Mouse (Mus musculus): Measurements from ENCODE around the gene Ankrd9. TPM values are rescaled to one million over a fixed set of nuclear protein-coding genes. Genes with fewer than 3 reads are reported as not detected.

Gene Ankrd9
- polyA plus RNA-seq, 1 experiment from 2014 or later, result 14.1 TPM

DNA sequence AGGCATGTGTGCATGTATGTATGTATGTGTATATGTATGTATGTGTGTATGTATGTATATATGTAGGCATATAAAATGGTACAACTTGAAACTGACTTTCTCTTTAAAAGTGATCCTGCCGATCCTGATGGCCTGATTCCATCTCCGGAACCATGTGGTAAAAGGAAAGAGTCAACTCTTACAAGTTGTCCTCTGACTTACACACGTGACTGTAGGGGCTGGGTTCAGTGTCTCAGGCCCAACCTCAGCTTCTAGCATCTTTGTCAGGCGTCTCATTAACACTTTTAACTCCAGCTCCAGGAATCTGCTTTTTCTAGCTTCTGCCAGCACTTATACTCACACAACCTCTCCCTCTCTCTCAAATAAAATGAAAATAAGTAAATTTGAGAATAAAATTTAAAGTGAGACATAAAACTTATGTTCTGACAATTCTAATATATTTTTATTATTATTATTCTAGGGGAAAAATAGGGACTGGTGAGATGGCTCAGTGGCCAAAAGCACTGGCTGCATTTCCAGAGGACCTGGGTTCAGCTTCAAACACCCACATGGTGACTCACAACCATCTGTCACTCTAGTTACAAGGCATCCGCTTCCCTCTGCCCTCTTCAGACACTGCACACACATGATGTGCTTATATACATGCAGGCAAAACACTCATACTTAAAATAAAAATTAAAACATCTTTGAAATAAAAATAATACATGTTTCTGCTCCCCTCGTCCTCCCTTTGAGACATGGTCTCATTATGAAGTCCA is 26.0 kb downstream of the Ankrd9 start:
- no peaks in the 10 kb centered on the region for H3K27me3 ChIP-seq
- ATAC-seq (ENCODE audit: low FRiP score, low read depth), result no peak
- no peak overlapping the region for H3K27ac ChIP-seq
- no peaks in the 10 kb centered on the region for H3K4me1 ChIP-seq
- H3K4me3 ChIP-seq, result no peak overlapping the region
- H3K36me3 ChIP-seq, result peaks cover 42% of the 10 kb centered on the region
- H3K4me2 ChIP-seq (replicated peaks), result no peak overlapping the region
- no peak overlapping the region for H3K9ac ChIP-seq
- 82% methylated on average over 6 of the region's 6 CpGs for WGBS
- H3K9me3 ChIP-seq, result no peaks in the 10 kb centered on the region

DNA sequence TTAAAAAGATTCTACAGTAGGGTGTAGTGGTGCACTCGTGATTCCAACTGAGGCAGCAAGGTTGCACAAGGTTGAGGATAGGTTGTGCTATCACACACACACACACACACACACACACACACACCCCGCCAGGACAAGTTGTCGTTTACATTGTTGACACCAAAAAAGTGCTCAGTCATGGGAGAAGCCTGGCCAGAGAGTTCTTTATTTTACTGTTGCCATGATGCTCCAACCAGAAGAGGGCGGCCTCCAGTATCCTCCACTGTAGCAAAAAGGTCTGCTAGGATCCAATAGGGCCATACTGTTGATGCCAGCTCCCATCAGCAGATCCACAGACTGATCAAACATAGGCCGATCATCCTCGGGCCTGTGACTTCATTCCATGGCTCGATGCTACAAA is 27.6 kb downstream of the Ankrd9 start:
- 87% methylated on average over 7 of the region's 7 CpGs for WGBS
- no peak for ATAC-seq (ENCODE audit: low FRiP score, low read depth)
- H3K27ac ChIP-seq, result no peak overlapping the region

GRCm38 (mm10) chr12:110950151-110950550 is 28.7 kb downstream of the Ankrd9 start:
- Histone ChIP-seq H3K27me3 (no peaks in the 10 kb centered on the region), H3K4me3 (no peak overlapping the region), H3K9ac (no peak overlapping the region), H3K27ac (no peak overlapping the region), H3K4me2 (replicated peaks) (no peak overlapping the region), H3K4me1 (no peaks in the 10 kb centered on the region), H3K9me3 (no peaks in the 10 kb centered on the region), H3K36me3 (peaks cover 45% of the 10 kb centered on the region)
- WGBS, result 85% methylated on average over 4 of the region's 4 CpGs
- ATAC-seq (ENCODE audit: low FRiP score, low read depth), result no peak

More for the DNA sequence above, 27.6 kb downstream of the Ankrd9 start:
- Histone ChIP-seq H3K9ac (no peak overlapping the region), H3K9me3 (no peaks in the 10 kb centered on the region), H3K27me3 (no peaks in the 10 kb centered on the region), H3K4me3 (no peak overlapping the region), H3K4me2 (replicated peaks) (no peak overlapping the region), H3K36me3 (peaks cover 46% of the 10 kb centered on the region), H3K4me1 (no peaks in the 10 kb centered on the region)

DNA sequence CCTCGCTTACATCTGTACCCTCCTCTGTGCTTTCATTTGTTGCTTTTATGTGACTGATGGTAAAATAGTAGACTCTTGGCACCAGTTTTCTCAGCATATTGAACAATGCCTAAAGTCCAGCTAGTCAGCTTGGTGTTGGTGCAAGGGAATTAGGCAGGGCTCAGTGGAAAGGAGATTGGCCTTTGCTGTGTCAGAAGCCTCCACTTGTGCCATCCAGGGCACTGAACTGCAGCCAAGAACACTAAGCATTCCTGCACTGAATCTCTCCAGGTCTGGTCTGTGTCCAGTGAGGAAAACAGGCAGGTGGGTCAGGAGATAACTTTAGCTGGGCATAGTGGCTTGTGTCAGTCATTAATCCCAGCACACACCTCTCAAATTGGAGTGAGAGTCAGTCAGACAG is 29.4 kb downstream of the Ankrd9 start:
- H3K4me3 ChIP-seq, result no peak overlapping the region
- H3K9ac ChIP-seq, result no peak overlapping the region
- ATAC-seq (ENCODE audit: low FRiP score, low read depth), result no peak
- H3K27ac ChIP-seq, result no peak overlapping the region
- no peaks in the 10 kb centered on the region for H3K4me1 ChIP-seq
- WGBS, result 93% methylated on average over 1 of the region's 1 CpGs
- no peak overlapping the region for H3K4me2 ChIP-seq (replicated peaks)
- no peaks in the 10 kb centered on the region for H3K27me3 ChIP-seq
- H3K36me3 ChIP-seq, result peaks cover 42% of the 10 kb centered on the region
- H3K9me3 ChIP-seq, result no peaks in the 10 kb centered on the region

DNA sequence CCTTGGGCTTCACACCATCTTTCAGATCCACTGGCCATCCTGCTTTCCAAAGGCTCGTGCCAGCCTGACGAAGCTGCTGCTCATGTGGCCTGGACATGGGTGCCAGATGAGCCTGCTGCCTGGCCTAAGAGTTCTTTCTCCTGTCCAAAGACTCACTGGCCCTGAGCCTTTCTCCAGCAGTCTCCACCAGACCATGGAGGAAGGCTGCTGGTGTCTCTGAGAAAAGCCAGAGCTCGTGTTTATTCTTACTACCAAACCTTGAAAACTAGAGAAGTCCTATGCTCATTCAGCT is 30.0 kb downstream of the Ankrd9 start:
- no peaks in the 10 kb centered on the region for H3K9me3 ChIP-seq
- H3K27me3 ChIP-seq, result no peaks in the 10 kb centered on the region
- WGBS, result 85% methylated on average over 3 of the region's 3 CpGs
- H3K9ac ChIP-seq, result no peak overlapping the region
- H3K4me1 ChIP-seq, result no peaks in the 10 kb centered on the region
- peaks cover 42% of the 10 kb centered on the region for H3K36me3 ChIP-seq
- H3K4me3 ChIP-seq, result no peak overlapping the region
- no peak overlapping the region for H3K27ac ChIP-seq
- H3K4me2 ChIP-seq (replicated peaks), result no peak overlapping the region
- no peak for ATAC-seq (ENCODE audit: low FRiP score, low read depth)

DNA sequence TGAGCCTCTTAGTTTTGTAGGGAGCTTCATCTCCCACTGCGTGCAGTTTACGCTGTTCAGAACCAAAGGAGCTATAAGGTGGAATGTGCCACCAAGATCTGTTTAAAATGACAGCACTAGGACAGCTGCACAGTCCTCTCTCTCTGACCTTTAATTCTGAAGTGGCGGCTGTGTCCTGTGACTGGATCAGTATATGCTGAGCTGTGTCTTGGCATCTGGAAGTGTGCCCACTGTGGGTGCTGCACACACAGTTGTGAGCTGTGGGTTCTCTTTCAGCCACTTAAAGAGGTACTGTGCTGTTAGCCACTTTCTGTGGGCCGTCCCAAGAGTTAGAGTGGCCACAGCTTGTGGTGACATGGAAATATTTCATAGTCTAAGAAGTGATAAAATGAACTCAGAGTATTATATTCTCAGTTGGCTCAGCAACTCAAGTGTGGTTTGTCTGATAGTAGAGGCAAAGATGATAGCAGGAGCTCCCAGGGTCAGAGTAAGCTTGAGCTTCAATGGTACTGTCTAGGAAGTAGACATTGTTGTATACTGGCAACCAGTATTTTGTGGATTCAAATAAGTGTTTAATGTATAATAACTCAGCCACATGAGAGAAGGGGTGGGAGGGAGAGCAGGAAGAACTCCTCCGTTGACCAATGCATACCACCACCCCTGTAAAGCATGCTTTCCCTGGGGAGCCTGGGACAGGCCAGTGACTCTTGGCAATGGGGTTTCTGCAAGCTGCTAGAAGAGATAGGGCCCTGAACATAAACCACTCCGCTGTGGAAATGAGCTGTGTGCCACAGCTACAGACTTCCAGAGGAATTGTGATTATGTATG is 30.5 kb downstream of the Ankrd9 start:
- H3K4me3 ChIP-seq, result no peak overlapping the region
- no peaks in the 10 kb centered on the region for H3K4me1 ChIP-seq
- no peaks in the 10 kb centered on the region for H3K27me3 ChIP-seq
- WGBS, result 95% methylated on average over 6 of the region's 6 CpGs
- no peak overlapping the region for H3K27ac ChIP-seq
- H3K36me3 ChIP-seq, result peaks cover 42% of the 10 kb centered on the region
- ATAC-seq (ENCODE audit: low FRiP score, low read depth), result no peak
- H3K4me2 ChIP-seq (replicated peaks), result no peak overlapping the region
- no peak overlapping the region for H3K9ac ChIP-seq
- no peaks in the 10 kb centered on the region for H3K9me3 ChIP-seq

DNA sequence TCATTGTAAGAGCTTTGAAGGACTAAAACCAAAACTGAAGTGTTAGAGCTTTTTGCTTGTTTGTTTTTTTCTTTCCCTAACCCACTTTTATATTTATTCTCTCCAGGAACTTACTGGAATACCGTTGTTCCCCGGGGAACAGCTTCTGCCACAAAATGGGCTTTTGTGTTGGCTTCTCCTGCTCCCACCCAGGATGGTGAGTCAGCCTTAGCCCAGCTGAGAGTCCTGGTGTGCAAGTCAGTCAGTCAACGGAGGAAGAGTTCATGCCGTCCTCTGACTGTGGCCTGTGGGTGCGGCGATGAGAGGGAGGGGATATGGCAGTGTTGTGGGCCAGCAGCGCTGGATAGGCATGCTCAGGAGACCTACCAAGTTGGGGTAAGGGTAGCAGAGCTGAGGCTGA is 32.6 kb downstream of the Ankrd9 start:
- H3K36me3 ChIP-seq, result peaks cover 49% of the 10 kb centered on the region
- 92% methylated on average over 7 of the region's 7 CpGs for WGBS

GRCm38 (mm10) chr12:110940869-110941268 is 38.0 kb downstream of the Ankrd9 start:
- H3K36me3 ChIP-seq, result peaks cover 48% of the 10 kb centered on the region
- no peaks in the 10 kb centered on the region for H3K9me3 ChIP-seq
- H3K4me2 ChIP-seq (replicated peaks), result no peak overlapping the region
- H3K27ac ChIP-seq, result no peak overlapping the region
- no peak overlapping the region for H3K4me3 ChIP-seq
- ATAC-seq (ENCODE audit: low FRiP score, low read depth), result no peak
- no peak overlapping the region for H3K9ac ChIP-seq
- 0 out of 2 replicates have a peak, but pooled peaks cover 3% of the 10 kb centered on the region for H3K4me1 ChIP-seq
- 88% methylated on average over 3 of the region's 3 CpGs for WGBS
- H3K27me3 ChIP-seq, result no peaks in the 10 kb centered on the region

More for the DNA sequence above, 32.6 kb downstream of the Ankrd9 start:
- Histone ChIP-seq H3K4me3 (no peak overlapping the region), H3K9me3 (no peaks in the 10 kb centered on the region), H3K27me3 (no peaks in the 10 kb centered on the region), H3K27ac (no peak overlapping the region), H3K9ac (0 out of 2 replicates have a peak overlapping the region, but pooled peaks have one; percentile 4), H3K4me1 (no peaks in the 10 kb centered on the region), H3K4me2 (replicated peaks) (no peak overlapping the region)
- ATAC-seq (ENCODE audit: low FRiP score, low read depth), result no peak

DNA sequence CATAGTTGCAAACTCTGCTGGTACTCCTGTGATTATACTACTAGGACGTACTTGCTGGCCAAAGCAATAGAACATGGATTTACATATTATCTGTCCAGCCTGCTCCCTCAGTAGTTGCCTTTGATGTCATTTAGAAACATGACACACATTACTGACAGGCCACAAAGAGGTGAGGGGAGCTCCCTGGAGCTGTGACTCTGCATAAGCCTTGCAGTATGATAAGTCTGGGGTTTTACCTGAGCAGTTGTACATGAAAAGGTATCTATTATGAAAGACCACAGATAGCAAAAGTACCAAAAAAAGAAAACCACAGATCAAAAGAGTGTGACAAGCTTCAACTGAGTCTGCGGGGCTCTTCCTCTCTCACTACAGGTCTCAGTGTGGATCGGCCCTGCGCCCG is 39.5 kb downstream of the Ankrd9 start:
- H3K27me3 ChIP-seq, result no peaks in the 10 kb centered on the region
- H3K4me1 ChIP-seq, result 0 out of 2 replicates have a peak, but pooled peaks cover 4% of the 10 kb centered on the region
- H3K27ac ChIP-seq, result no peak overlapping the region
- no peak for ATAC-seq (ENCODE audit: low FRiP score, low read depth)
- WGBS, result 95% methylated on average over 5 of the region's 5 CpGs
- no peaks in the 10 kb centered on the region for H3K9me3 ChIP-seq
- H3K4me3 ChIP-seq, result no peak overlapping the region
- no peak overlapping the region for H3K4me2 ChIP-seq (replicated peaks)
- H3K36me3 ChIP-seq, result peaks cover 37% of the 10 kb centered on the region
- no peak overlapping the region for H3K9ac ChIP-seq

GRCm38 (mm10) chr12:110937496-110937895 is 41.3 kb downstream of the Ankrd9 start:
- WGBS, result 87% methylated on average over 5 of the region's 5 CpGs
- peaks cover 51% of the 10 kb centered on the region for H3K36me3 ChIP-seq

DNA sequence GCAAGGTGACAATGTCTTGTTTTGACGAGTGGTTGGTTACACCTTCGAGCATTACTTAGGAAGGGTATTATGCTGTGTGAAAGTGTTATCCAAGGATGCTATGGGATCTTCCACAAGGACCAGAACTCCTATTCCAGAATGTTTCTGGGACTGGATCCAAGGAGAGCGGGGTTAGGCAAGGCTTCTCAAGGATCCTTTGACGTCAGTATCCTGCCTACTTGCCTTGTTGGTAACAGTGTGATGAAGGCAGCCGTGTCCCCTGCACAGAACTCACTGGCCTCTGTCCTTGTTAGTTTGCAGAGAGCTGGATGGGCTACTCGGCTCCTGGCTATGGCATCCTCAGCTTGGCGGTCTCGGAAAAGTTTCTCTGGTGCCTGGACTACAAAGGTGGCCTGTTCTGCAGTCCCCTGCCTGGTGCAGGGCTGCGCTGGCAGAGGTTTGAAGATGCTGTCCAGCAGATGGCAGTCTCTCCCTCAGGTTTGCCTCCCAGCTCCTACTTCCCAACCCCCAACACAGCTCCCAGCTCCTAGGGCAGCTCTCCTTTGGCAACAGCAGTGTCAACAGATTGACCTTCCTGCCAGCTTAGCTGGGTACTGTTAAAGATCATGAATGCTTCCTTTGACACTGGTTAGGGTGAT is 42.7 kb downstream of the Ankrd9 start:
- Histone ChIP-seq H3K27ac (peak overlapping the region; percentile 22; the same call in 1 of the 2 replicates), H3K27me3 (no peaks in the 10 kb centered on the region), H3K36me3 (peaks cover 55% of the 10 kb centered on the region), H3K9ac (no peak overlapping the region), H3K4me1 (0 out of 2 replicates have a peak, but pooled peaks cover 4% of the 10 kb centered on the region), H3K9me3 (no peaks in the 10 kb centered on the region), H3K4me3 (no peak overlapping the region), H3K4me2 (replicated peaks) (no peak overlapping the region)
- WGBS, result 55% methylated on average over 9 of the region's 9 CpGs
- peak; percentile 87 for ATAC-seq (ENCODE audit: low FRiP score, low read depth)

More at GRCm38 (mm10) chr12:110937496-110937895, 41.3 kb downstream of the Ankrd9 start:
- no peaks in the 10 kb centered on the region for H3K9me3 ChIP-seq
- 0 out of 2 replicates have a peak, but pooled peaks cover 4% of the 10 kb centered on the region for H3K4me1 ChIP-seq
- H3K4me2 ChIP-seq (replicated peaks), result no peak overlapping the region
- H3K27me3 ChIP-seq, result no peaks in the 10 kb centered on the region
- no peak overlapping the region for H3K4me3 ChIP-seq
- H3K9ac ChIP-seq, result no peak overlapping the region
- ATAC-seq (ENCODE audit: low FRiP score, low read depth), result no peak
- no peak overlapping the region for H3K27ac ChIP-seq

DNA sequence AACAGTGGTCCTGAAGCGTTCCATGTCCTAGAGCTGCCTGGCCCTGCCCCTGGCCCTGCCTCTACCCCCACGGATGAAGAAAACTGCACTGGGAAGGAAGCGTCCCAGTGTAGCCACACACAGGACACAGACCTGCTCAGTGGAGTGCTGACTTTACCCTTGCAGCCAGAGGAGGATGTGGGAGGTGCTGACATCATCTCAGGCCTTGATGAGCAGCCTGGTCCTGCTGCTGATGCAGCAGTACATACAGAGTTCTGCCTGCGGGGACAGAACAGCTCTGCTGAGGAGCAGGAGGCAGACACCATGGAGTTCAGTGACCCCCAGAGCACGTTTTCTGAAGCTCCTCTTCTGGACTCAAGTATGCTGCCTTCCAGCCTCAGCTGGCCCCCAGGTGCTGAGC is 46.0 kb downstream of the Ankrd9 start:
- H3K27ac ChIP-seq, result no peak overlapping the region
- 0 out of 2 replicates have a peak overlapping the region, but pooled peaks have one; percentile 19 for H3K9ac ChIP-seq
- no peak; the same call in 1 of the 2 replicates for ATAC-seq (ENCODE audit: low FRiP score, low read depth)
- no peaks in the 10 kb centered on the region for H3K27me3 ChIP-seq
- H3K4me2 ChIP-seq (replicated peaks), result no peak overlapping the region
- peaks cover 45% of the 10 kb centered on the region for H3K36me3 ChIP-seq
- no peak overlapping the region for H3K4me3 ChIP-seq
- H3K9me3 ChIP-seq, result no peaks in the 10 kb centered on the region
- 80% methylated on average over 5 of the region's 5 CpGs for WGBS
- H3K4me1 ChIP-seq, result 0 out of 2 replicates have a peak, but pooled peaks cover 4% of the 10 kb centered on the region
